14 mouse cellular contexts compared by ENCODE assay signal in the genomic region with DNA sequence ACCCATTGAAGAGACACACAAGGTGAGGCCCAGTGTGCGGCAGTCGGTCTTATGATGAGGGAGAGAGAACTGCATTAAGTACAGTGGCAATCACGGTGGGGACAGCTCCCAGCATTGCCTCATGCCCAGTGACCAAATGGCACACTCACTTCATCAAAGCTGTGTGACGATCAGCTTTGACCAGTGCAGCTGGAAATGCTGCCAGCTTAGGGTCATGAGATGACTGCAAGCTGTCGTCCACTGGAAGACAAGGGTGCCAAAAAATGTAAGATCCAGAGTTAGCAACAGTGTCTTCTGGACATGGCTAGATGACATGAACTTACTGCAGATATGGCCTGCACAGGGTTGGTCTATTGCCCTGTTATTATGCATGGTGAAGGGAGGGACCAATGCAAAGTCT.
"Had no signal": no experiment of that assay in that cellular context is flagged by ENCODE, and none has a peak within 500 bp of the region (broad histone marks: within the 10 kb centered on the region; RNA-seq: fewer than 3 reads in every experiment).

No protein-coding gene starts in this region.

- H3K9me3 ChIP-seq: liver, embryonic 13.5 days; liver, embryonic 15.5 days; midbrain, embryonic 10.5 days; midbrain, embryonic 12.5 days; neural tube, embryonic 12.5 days; stomach, embryonic 15.5 days had no signal

- ATAC-seq: liver, postnatal 0 days had no signal

- H3K4me2 ChIP-seq: liver, embryonic 11.5 days; liver, embryonic 13.5 days; liver, embryonic 15.5 days; midbrain, embryonic 12.5 days; neural tube, embryonic 12.5 days; stomach, embryonic 15.5 days had no signal

- DNase-seq: liver; liver, embryonic 13.5 days; liver, postnatal 0 days; midbrain, embryonic 14.5 days; right cerebral cortex, postnatal 14 days; thymus, adult 2 months; thymus, postnatal 36 days had no signal

- H3K27me3 ChIP-seq: neural tube, embryonic 12.5 days; stomach, embryonic 15.5 days had no signal

- H3K36me3 ChIP-seq: liver, embryonic 13.5 days; liver, embryonic 15.5 days; midbrain, embryonic 10.5 days; midbrain, embryonic 12.5 days; neural tube, embryonic 12.5 days; stomach, embryonic 15.5 days had no signal

- H3K4me3 ChIP-seq: liver, embryonic 13.5 days; liver, embryonic 15.5 days; midbrain, embryonic 10.5 days; midbrain, embryonic 12.5 days; neural tube, embryonic 12.5 days; stomach, embryonic 15.5 days had no signal

- H3K4me1 ChIP-seq: liver, embryonic 15.5 days had no signal

- H3K9ac ChIP-seq: liver, embryonic 13.5 days; liver, embryonic 15.5 days; liver, postnatal 0 days; midbrain, embryonic 12.5 days; neural tube, embryonic 12.5 days; stomach, embryonic 15.5 days had no signal

- H3K27ac ChIP-seq: liver, embryonic 13.5 days; liver, embryonic 15.5 days; midbrain, embryonic 10.5 days; midbrain, embryonic 12.5 days; neural tube, embryonic 12.5 days; stomach, embryonic 15.5 days; stomach, postnatal 0 days had no signal
